Mouse (Mus musculus): ENCODE data around the gene Gm8108. TPM values are rescaled to one million over a fixed set of nuclear protein-coding genes. Genes with fewer than 3 reads are reported as not detected.

The Gm8108 gene
- polyA plus RNA-seq (2015; fragmentation: Nextera tagmentation; extraction: Ambion mirVana) = 3.8 and 4.1 TPM in 2 replicates

DNA sequence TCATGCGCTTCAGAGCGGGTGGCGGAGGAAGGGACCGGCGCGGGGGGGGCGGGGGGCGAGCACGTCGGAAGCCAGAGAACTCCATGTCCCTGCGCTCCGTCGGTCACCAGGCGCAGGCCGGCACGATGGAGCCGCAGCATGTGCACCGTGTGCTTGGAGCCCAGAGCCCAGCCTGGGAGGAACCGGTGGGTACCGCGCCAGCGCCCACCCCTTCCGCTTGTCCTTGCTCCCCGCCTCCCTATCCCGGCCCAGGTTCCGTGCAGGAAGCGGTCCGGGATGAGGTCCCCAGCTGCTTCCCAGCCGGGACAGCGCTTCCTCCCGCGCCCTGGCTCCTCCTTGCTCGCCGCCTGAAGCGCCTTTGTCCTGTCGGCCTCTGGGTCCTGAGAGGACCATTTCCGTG, at the start of gene Gm8108:
Gene Gm8108, plus strand, starts transcription at position 101 of the 400 bp plus-strand sequence.

DNA sequence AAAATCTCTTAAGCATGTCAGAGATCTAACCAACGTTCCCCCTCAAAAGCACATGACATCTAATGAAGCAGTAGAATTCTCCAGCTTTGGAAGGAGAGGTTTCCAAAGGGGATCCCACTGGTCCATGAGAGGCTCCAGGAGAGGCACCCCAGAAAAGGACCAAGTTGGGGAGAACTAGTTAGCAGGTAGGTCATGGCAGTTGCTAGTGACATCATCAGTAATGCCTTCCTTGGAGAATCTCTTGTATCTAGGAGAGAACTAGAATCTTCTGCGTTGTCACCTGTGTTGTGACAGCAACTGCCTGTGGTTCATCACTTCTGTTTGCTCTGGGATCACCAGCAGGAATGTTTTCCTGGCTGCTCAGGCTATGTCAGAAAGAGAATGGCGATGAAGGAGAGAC, 26.5 kb upstream of the Gm8108 start, which contains the start of gene Gm3115:
Gene Gm3115, plus strand, starts transcription at position 301 of the 400 bp plus-strand sequence.

DNA sequence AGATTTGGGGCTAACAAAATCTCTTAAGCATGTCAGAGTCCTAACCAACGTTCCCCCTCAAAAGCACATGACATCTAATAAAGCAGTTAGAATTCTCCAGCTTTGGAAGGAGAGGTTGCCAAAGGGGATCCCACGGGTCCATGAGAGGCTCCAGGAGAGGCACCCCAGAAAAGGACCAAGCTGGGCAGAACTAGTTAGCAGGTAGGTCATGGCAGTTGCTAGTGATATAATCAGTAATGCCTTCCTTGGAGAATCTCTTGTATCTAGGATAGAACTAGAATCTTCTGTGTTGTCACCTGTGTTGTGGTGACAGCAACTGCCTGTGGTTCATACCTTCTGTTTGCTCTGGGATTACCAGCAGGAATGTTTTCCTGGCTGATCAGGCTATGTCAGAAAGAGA, 54.4 kb downstream of the Gm8108 start, which contains the start of gene Gm3127:
Gene Gm3127, plus strand, starts transcription at position 301 of the 400 bp plus-strand sequence.

Other genes with a start within 250 kb of the Gm8108 start
- gene Gm2916, start 226.4 kb upstream of the Gm8108 start, polyA plus RNA-seq (2015; fragmentation: Nextera tagmentation; extraction: Ambion mirVana) = not detected in 2 replicates
- not detected in 2 replicates for gene Gm3029, start 178.8 kb upstream of the Gm8108 start, polyA plus RNA-seq (2015; fragmentation: Nextera tagmentation; extraction: Ambion mirVana)
- gene Gm3095, start 147.0 kb upstream of the Gm8108 start, polyA plus RNA-seq (2015; fragmentation: Nextera tagmentation; extraction: Ambion mirVana) = 1.6 and 2.2 TPM in 2 replicates
- not detected in 2 replicates for gene Gm3099, start 112.1 kb upstream of the Gm8108 start, polyA plus RNA-seq (2015; fragmentation: Nextera tagmentation; extraction: Ambion mirVana)
- 2.2 and 4.6 TPM in 2 replicates for gene Gm5796, start 86.6 kb upstream of the Gm8108 start, polyA plus RNA-seq (2015; fragmentation: Nextera tagmentation; extraction: Ambion mirVana)
- not detected in 2 replicates for gene Gm3115, start 26.4 kb upstream of the Gm8108 start, polyA plus RNA-seq (2015; fragmentation: Nextera tagmentation; extraction: Ambion mirVana)
- not detected in 2 replicates for gene Gm3127, start 54.5 kb downstream of the Gm8108 start, polyA plus RNA-seq (2015; fragmentation: Nextera tagmentation; extraction: Ambion mirVana)
- 5.8 and 10.8 TPM in 2 replicates for gene Gm2974, start 72.0 kb downstream of the Gm8108 start, polyA plus RNA-seq (2015; fragmentation: Nextera tagmentation; extraction: Ambion mirVana)
- gene Gm3138, start 139.1 kb downstream of the Gm8108 start, polyA plus RNA-seq (2015; fragmentation: Nextera tagmentation; extraction: Ambion mirVana) = not detected in 2 replicates
- 0.15 TPM in 1 of 2 replicates, not detected in the other for gene Gm3149, start 206.8 kb downstream of the Gm8108 start, polyA plus RNA-seq (2015; fragmentation: Nextera tagmentation; extraction: Ambion mirVana)
- gene 2610042L04Rik, start 224.2 kb downstream of the Gm8108 start, polyA plus RNA-seq (2015; fragmentation: Nextera tagmentation; extraction: Ambion mirVana) = 4.2 and 4.7 TPM in 2 replicates

Measured in neural tube, postnatal 0 days (tissue).